Mouse (Mus musculus) spleen, adult 18-20 months (tissue): ENCODE measurements around the gene Dvl3.

Experiments
- DNase-seq, 2 experiments: peaks; one replicate each; pipeline ENCODE4 v3.0.0; 2022; ENCODE audit warnings: mixed read lengths in 2 of 2

Dvl3 gene

DNA sequence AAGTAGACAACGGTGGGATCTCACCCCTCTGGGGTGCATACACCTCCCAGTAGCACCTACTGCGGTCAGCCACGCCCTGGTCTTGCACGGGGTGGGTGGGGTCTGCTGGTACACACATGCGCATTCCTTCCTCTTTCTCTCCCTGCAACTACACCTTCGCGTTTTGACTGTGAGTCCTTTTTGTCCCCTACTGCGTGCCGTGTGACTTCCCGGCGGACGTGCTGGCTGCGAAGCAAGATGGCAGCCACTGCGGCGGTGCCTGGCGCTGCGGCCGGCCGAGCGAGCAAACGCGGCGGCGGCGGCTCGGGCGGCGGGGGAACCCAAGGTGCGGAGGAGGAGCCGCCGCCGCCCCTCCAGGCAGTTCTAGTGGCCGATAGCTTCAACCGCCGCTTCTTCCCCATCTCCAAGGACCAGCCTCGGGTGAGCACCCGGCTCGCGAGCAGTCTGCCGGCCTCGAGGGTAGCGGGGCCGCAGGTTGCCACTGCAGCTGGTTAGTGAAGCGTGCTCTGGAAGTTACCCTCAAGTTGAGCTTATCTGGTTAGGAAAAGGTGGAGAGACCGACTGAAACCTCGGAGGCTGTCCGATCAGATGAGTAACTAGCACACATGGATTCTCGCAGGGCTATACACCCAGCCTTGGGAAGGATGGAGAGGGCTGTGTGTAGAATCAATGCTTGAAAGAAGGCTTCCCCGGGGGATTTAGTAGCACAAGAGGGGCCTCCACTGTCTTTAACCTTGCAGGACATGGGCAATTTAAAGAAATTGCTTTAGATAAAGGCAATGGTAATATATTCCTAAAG, 17.9 kb upstream of the Dvl3 start, which contains the start of gene Eif2b5:
Eif2b5 (plus strand) TSS at position 141 of the 799 bp plus-strand sequence.
- DNase-seq = peak; percentile 89 to 94

DNA sequence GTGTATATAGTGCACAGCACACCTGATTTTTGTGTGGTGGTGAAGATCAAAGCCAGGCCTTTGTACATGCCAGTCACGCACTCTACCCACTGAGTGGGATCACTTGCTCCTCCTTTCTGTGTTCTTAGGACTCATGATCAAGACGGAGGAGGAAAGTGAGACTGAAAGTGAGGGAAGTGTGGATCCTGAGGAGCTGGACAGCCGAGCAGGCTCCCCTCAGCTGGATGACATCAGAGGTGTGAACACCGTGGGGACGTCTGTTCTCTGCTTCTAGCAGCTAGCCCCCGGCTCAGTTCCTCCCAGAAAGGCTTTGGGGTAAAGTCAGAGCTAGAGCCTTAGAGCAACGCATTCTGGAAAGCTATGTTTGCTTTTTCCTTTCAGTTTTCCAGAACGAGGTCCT, 10.8 kb upstream of the Dvl3 start:
- no peak for DNase-seq

DNA sequence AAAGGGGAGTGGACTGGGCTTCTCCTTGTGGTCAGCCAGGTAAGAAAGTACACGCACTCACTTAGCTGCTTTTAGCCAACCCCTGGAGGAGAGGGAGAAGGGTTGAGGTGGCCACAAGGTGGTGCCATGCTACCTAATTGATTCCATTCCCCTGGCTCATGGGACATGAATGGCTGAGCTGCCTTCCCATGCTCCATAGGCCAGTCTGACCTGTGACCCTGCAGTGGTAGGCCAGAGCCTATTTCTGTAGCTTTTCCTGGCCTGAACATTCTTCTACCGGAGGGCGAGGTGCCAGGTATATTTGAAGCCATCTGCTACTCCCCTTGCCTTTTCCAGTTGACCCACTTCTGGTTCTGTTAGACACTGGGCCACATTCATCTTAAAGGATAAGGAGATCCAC, 7.4 kb upstream of the Dvl3 start:
- DNase-seq = peak in 1 of 2 experiments; percentile 20

DNA sequence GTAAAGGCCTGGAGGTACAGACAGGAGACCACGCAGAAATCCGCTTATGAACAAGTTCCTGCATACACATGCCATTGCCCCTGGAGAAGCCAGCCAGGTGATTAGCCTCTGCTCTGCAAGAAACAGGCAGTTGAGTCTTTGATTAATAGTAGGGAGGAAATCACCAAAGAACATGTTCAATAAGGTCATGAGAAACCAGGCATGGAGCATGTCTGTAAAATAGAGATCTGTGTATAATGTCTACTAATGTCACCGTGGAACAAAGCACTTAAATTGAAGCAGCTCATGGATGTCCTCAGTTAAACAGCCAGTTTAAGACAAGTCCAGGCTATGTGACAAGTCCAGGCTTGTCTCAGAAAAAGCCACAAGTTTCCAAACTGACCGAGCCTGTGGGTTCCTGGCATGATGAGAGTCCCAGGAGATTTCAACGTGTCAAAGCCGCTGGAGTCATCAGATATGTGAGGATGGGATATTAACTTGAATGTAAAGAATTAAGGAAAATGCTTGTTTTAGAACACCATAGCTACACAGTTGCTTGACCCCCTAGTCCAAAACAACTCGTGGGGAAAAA, 5.4 kb upstream of the Dvl3 start:
- no peak for DNase-seq

DNA sequence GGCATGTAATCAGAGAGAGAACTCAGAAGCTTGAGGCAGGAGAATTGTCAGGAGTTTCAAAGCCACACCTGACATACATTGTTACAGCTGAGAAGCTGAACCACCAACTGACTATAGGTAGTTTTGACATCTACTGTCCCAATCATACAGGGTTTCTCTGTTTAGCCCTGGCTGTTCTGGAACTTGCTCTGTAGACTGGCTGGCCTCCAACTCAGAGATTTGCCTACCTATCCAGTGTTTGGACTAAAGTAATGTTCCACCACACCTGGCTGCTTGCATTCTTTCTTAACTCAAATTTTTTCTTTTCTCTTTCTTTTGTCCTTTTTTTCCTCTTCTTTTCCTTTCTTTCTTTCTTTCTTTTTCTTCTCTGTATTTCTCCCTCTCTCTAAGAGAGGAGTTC, 750 bp upstream of the Dvl3 start:
- DNase-seq = no peak

DNA sequence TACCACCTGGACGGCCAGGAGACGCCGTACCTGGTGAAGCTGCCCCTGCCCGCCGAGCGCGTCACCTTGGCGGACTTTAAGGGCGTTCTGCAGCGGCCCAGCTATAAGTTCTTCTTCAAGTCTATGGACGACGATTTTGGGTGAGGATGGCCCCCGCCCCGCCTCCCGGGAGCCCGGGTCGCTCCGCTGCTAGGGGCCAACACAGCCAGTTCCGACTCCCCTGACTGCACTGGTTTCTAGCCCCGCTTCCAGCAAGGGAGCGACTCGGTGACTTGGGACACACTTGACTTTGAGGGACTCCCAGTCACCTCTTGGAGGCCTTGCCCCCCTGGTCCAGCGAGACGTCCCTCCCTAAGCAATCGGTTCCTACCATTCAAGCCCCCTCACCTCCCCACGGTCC, 434 bp downstream of the Dvl3 start:
- DNase-seq = peak in 1 of 2 experiments; percentile 52

DNA sequence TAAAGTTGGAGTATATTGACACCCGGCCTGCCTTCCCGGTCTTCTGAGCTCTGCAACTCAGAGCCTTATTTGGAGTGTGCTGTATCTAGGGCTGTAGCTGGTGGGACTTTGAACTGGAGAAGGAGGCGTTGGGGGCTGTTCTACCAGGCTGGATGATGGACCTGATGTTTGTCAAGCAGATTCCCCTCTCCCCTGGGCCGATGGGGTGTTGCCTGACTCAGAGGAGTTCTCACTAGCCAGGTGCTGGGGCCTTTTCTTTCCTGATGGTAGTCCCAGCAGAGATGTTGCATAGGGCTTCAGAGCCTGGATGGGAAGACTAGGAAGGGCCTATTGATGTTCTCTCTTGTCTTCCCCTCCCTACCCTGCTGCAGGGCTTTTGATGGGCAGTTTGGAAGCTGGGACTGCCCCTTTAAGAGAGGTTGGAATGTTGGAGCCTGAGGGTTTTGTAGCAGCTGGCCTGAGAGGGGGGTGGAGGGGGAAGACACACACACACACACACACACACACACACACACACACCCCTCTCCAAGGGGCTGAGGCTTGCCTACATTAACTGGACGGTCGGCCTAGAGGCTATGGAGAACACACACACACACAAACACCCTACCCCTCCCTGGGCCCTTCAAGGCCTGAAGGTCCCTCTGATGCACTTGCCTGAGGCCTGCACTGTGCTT, 1.1 kb downstream of the Dvl3 start:
- no peak for DNase-seq

DNA sequence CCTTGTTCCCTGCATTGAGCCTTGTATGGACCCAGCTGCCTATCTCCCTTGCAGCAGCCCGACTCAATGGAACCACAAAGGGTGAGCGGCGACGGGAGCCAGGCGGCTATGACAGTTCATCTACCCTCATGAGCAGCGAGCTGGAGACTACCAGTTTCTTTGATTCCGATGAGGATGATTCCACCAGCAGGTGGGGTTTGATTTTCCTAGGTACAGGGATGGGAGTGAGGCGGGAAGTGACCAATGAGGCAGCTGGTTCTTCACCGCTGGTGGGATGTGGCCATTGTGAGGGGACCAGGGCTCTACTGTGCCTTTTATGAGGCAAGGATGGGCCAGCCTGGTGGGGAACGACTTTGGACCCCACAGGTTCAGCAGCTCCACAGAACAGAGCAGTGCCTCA, 7.1 kb downstream of the Dvl3 start:
- no peak for DNase-seq

DNA sequence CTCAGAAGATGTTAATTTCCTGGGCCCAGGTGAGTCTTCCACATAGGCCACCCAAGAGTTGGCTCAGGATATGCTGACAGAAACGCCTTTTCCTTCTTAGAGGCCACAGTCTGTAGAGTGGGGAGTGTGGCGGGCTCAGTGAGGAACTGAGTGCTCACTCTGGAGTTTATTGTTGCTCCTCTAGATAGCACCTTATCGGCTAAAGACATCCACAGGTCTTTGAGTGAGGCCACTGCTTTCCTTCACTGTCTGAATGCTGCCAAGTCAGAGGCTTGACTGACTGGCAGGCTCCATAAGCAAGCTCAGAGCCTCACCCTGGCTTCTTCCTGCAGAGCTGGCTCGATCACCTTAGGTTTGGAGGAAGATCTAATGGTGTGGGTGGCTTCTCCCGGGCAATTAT, 12.0 kb downstream of the Dvl3 start:
- DNase-seq = no peak

DNA sequence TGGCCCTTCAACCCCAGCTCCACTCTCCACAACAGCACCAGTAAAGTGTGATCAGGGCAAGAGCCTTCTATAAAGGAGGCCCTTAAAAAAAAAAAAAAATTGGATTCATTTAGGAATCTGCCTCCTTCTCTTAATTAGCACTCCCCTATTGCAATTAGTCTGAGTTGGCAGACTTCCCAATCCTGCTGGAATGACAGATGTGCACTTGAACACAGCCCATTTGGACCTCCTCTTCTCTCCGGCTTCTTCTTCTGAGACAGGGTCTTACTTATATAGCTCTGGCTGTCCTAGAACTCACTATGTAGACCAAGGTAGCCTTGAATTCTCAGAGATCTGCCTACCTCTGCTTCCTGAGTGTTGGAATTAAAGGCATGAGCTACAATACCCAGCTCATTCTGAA, 12.6 kb downstream of the Dvl3 start:
- no peak for DNase-seq

DNA sequence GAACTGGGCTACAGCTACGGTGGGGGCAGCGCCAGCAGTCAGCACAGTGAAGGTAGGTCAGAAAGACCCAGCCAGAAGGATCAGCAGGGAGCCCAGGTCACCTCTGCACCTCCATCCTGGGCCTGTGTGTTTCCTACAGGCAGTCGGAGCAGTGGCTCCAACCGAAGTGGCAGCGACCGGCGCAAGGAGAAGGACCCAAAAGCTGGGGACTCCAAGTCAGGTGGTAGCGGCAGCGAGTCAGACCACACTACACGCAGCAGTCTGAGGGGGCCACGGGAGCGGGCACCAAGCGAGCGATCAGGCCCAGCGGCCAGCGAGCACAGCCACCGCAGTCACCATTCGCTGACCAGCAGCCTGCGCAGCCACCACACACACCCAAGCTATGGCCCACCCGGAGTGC, 14.2 kb downstream of the Dvl3 start:
- DNase-seq = no peak

DNA sequence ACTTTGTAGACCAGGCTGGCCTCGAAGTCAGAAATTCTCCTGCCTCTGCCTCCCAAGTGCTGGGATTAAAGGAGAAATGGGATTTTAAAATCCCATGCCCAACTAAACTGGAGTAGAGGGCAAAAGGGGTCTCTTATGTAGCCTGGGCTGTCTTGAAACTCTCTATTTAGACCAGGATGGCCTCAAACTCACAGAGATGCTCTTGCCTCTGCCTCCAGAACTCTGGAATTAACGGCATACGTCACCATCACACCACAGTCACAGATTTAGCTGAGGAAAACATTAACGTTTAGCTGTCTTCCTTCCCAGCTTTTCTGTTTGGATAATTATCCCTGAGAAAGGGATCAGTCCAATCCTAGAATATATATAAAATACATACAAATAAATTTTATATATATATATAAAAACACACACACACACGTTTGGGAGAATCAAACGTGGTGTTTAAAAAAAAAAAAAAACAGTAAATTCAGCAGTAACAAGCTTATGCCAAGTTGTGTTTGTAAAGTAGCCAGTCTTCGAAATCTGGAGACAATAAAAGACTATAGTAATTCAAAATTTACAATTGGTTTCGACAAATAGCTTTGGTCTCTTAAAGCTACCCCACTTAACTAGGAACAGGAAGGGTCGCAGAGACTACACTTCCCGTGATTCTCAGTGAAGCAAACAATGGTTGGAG, 18.0 kb downstream of the Dvl3 start:
- no peak for DNase-seq

DNA sequence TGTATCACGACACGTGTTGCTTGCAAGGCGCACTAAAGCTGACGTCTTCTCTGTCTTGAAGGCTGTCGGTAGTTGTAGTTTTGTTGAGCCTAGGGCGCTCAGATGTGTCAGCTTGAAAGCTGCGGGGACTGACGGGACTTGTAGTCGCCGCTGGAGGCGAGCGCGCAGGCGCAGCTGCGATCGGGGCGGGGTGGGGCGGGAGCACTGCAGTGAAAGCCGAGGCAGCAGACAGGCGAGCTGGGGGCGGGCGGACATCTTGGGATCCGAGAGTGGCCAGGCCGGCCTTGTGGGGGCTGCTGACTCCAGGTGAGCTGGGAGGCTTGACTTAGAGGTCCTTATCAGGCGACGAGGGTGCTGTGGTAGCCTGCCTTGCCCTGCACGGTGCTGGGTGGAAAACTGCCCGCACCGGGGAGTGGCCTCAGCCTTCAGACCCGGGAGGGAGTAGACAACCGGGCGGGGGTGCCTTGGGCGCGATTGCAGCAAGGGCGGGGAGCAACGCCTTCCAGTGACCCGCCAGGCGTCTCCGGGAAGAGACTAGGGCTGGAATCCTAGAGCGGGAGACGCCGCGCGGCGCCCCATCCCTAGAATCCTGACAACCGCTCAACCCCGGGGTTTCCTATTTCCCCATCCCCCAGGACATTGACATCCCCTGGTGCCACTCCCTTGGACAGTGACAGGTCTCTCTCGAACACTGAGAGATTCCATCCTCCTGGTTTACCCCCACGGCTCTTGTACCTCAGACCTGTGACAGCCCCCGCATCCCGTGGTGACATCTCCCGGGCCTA, 18.7 kb downstream of the Dvl3 start, which contains the start of gene Ap2m1:
Ap2m1 (plus strand) TSS at position 183 of the 785 bp plus-strand sequence.
- peak; percentile 83 to 87 for DNase-seq

DNA sequence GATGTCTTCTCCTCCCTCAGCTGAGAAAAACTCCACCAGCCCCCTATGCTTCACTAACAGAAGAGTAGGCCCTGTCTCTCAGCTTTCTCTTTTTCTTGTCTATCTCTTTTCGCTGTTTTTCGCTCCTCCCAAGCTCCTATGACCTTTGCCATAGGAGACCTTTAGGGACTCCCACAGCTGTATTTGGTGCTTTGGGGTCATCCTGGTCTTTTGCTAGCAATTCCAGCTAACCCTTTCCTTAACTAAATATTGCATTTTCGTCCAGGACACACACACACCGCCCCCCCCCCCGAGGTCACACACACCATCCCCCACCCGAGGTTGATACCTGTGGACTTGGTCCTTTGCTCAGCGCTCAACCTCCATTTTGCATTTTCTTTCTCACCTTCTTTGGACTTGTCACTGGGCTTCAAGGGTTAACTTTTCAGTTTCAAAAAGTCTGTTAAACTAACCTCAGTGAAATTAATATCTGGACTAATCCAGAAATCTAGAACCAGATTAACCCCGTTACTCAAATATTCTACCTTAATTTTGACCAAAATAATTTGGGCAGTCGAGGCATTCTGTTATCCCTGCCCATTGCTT, 19.4 kb downstream of the Dvl3 start:
- DNase-seq = no peak

DNA sequence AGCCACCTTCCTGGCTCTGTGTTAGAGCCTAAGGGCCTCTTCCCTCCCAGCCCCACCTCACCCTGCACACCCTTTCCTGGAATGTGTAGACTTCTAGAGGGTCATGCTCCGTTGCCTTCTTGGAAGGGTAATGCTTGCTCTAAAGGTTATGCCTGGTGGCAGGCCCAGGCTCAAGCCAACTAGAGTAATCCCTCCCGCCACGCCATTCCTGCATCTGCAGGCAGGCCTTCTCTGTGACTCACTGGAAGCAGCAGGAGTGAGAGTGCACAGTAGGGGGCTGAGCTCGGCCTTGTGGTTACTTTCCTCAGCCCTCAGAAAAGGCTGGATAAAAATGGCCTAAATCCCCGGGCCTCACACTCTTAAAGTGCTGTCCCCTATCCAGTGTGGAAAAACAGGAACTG, 20.3 kb downstream of the Dvl3 start:
- no peak for DNase-seq

DNA sequence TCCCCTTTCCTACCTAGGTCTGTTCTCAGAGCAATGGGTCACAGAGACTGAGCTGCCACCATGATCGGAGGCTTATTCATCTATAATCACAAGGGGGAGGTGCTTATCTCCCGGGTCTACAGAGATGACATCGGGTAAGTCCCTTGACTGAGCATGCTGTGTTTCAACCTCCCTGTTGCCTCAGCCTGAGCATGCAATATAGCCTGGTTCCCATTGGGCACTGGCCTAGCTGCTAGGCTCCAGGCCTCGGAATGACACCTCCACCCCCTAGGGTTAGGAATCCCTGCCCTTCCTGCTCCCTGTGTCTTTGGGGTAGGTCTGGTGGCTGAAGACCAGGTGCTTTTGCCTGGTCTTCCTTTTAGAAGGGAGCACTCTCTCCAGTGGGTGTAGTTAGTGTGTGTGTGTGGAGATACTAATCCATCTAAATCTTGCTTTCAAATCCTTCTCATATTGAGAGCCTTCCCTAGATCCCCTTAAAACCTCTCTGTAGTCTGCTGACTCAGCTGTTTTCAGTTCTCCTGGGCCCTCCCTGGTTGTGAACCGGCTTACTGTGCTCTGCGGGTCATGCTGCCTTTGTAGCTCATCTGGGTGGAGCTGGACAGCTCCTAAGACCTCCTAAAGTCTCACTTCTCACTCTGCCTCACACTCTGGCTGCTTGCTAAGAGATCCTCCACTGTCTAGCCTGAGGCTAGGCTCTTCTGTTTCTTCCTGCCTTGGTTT, 21.0 kb downstream of the Dvl3 start:
- DNase-seq = no peak

DNA sequence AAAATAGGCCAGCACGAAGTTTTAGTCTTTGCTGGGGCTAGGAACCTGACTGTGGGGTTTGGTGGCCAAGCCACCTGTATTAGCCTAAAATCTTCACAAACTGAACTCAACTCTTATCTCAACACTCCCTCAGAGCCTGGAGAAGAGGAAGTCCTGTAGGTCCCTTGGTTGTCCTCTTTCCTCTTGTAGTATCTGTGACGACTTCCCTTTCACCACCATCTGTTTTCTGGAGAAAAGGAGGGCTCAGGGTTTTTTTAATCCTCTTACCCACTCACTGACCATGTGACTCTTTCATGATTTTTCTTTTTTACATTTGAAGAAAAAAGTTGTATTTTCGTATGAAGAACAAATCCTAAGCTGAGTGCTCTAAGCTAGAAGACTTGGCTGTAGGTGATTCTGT, 22.9 kb downstream of the Dvl3 start:
- no peak for DNase-seq

DNA sequence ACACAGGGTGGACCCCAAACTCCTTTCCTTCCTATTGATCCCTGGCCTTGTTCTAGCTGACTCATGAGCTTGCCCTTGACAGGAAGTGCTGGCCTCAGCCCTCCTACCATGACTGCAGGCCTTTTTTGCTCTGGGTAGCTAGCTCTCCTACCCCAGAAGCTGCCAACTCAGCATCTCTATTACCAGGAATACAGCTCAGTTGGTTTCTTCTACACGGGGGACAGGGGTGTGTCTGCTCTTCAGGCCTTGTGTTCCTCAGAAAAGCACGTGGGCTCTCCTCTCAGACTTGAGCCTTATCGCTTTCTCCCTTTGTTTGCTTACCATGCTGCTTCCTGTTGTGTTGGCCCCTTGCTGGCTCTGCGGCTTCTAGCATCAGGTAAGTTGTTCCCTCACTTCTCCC, 23.7 kb downstream of the Dvl3 start:
- no peak for DNase-seq

DNA sequence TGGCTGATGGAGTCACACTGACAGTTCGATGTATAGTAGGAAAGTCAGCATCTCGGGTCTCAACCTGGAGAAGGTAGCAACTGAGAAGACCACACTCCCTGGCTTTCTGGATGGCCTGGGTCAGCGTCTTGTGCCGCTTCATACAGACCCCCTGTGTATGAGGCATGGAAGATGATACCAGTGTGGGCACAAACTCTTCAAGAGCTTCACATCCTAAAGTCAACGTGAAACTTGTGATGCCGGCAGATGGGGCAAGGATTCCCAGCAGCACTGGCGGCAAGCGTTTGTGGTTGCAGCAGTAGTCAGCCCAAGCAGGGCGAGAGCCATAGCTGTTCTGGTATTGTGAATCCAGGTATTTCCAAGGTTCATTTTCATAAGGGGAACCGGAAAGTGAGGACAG, 28.9 kb downstream of the Dvl3 start:
- no peak for DNase-seq

DNA sequence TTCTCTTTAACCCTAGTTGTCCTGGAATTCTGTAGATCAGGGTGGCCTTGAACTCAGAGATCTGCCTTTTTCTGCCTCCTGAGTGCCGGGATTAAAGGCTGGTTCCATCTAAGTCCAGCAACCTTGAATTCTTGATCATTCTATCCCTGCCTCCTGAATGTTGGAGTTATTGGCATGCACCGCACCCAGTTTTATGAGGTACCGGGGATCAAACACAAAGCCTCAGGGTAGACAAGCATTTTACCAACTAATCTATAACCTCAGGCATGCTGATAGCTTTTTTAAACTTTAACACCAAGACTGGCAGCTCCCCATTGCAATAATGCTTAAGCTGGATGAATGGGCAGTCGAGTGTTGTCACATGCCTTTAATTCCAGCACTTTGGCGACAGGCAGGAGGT, 30.6 kb downstream of the Dvl3 start:
- DNase-seq = no peak
